Mouse (Mus musculus) megakaryocyte, embryonic 14.5 days (primary cell): ENCODE data around the gene Nrap. TPM values are rescaled to one million over a fixed set of nuclear protein-coding genes. Genes with fewer than 3 reads are reported as not detected.

Source experiments
- H3K27me3 ChIP-seq: replicated peaks from 2 replicates; pipeline ENCODE3; 2012; ENCODE audit warnings: inconsistent platforms
- H3K36me3 ChIP-seq: replicated peaks from 2 replicates; pipeline ENCODE3; 2012; ENCODE audit warnings: low read length, inconsistent platforms, mixed read lengths
- H3K4me1 ChIP-seq: 2 replicates; pipeline ENCODE4 v1.6.1; 2012; ENCODE audit warnings: inconsistent platforms
- H3K4me3 ChIP-seq: replicated peaks from 2 replicates; pipeline ENCODE3; 2012; ENCODE audit warnings: moderate library complexity, mild to moderate bottlenecking, inconsistent platforms
- H3K9me3 ChIP-seq: 2 replicates; pipeline ENCODE4 v1.6.1; 2012; ENCODE audit warnings: inconsistent platforms
- FLI1 ChIP-seq: IDR thresholded peaks from 2 replicates; pipeline ENCODE4 v1.6.1; 2012; ENCODE audit warnings: low read length, inconsistent platforms, mixed read lengths
- GATA1 ChIP-seq: IDR thresholded peaks from 3 replicates; pipeline ENCODE4 v1.6.1; 2012; ENCODE audit warnings: mixed read lengths, low read length, inconsistent platforms, borderline replicate concordance
- polyA plus RNA-seq: library from polyadenylated mRNA; stranded (reverse); fragments of >175 nt; gene quantifications from 2 replicates; pipeline ENCODE4 v1.2.3, GENCODE M21; 2012; ENCODE audit warnings: low replicate concordance; ENCODE audit not compliant: insufficient read depth

Gene Nrap
- polyA plus RNA-seq, 1 experiment: not detected

- TF ChIP-seq GATA1 (no peak), FLI1 (no peak)
- H3K4me1 ChIP-seq: peaks cover 77% of the 10 kb centered on the region
- no peaks in the 10 kb centered on the region for H3K9me3 ChIP-seq
- H3K27me3 ChIP-seq: no peaks in the 10 kb centered on the region
- peak overlapping the region; percentile 96 for H3K4me3 ChIP-seq
- peaks cover 27% of the 10 kb centered on the region for H3K36me3 ChIP-seq
Measured at GRCm38 (mm10) chr19:56397663-56398527, 8.1 kb upstream of the Nrap start.

GRCm38 (mm10) chr19:56396669-56397621 is 7.1 kb upstream of the Nrap start, which contains the start of gene Casp7:
Gene Casp7, plus strand, starts transcription at chr19:56397129.
- Histone ChIP-seq H3K36me3 (peaks cover 19% of the 10 kb centered on the region), H3K4me1 (peaks cover 86% of the 10 kb centered on the region), H3K4me3 (peak within 1 kb of the TSS; percentile 96), H3K9me3 (no peaks in the 10 kb centered on the region), H3K27me3 (no peaks in the 10 kb centered on the region)
- TF ChIP-seq FLI1: no peak; the same call in 1 of the 2 replicates
- no peak for TF ChIP-seq GATA1

GRCm38 (mm10) chr19:56396227-56396626 is 6.4 kb upstream of the Nrap start:
- H3K4me3 ChIP-seq: peak overlapping the region; percentile 96
- no peaks in the 10 kb centered on the region for H3K9me3 ChIP-seq
- peaks cover 13% of the 10 kb centered on the region for H3K36me3 ChIP-seq
- H3K27me3 ChIP-seq: no peaks in the 10 kb centered on the region
- peaks cover 93% of the 10 kb centered on the region for H3K4me1 ChIP-seq
- TF ChIP-seq GATA1 (no peak), FLI1 (no peak)

- Histone ChIP-seq H3K4me3 (peak overlapping the region; percentile 19), H3K27me3 (no peaks in the 10 kb centered on the region), H3K4me1 (peaks cover 93% of the 10 kb centered on the region), H3K9me3 (no peaks in the 10 kb centered on the region), H3K36me3 (peaks cover 7% of the 10 kb centered on the region)
- TF ChIP-seq GATA1: no peak
- TF ChIP-seq FLI1: no peak
Measured at GRCm38 (mm10) chr19:56395183-56395935, 5.5 kb upstream of the Nrap start.

GRCm38 (mm10) chr19:56393311-56393866 is 3.6 kb upstream of the Nrap start:
- no peak for TF ChIP-seq FLI1
- TF ChIP-seq GATA1: no peak
- no peaks in the 10 kb centered on the region for H3K27me3 ChIP-seq
- peak overlapping the region; percentile 28 for H3K4me3 ChIP-seq
- no peaks in the 10 kb centered on the region for H3K36me3 ChIP-seq
- H3K4me1 ChIP-seq: peaks cover 74% of the 10 kb centered on the region
- H3K9me3 ChIP-seq: no peaks in the 10 kb centered on the region

- Histone ChIP-seq H3K4me1 (peaks cover 72% of the 10 kb centered on the region), H3K4me3 (peak overlapping the region; percentile 80)
Measured at GRCm38 (mm10) chr19:56391307-56392046, 1.6 kb upstream of the Nrap start.

GRCm38 (mm10) chr19:56389176-56389575 is 661 bp downstream of the Nrap start:
- no peak for TF ChIP-seq GATA1
- TF ChIP-seq FLI1: no peak
- peaks cover 49% of the 10 kb centered on the region for H3K4me1 ChIP-seq
- no peaks in the 10 kb centered on the region for H3K9me3 ChIP-seq
- H3K27me3 ChIP-seq: no peaks in the 10 kb centered on the region
- no peaks in the 10 kb centered on the region for H3K36me3 ChIP-seq
- H3K4me3 ChIP-seq: no peak overlapping the region

More at GRCm38 (mm10) chr19:56391307-56392046, 1.6 kb upstream of the Nrap start:
- Histone ChIP-seq H3K36me3 (no peaks in the 10 kb centered on the region), H3K9me3 (no peaks in the 10 kb centered on the region), H3K27me3 (no peaks in the 10 kb centered on the region)
- TF ChIP-seq GATA1 (no peak), FLI1 (no peak)

- Histone ChIP-seq H3K4me3 (no peak overlapping the region), H3K36me3 (no peaks in the 10 kb centered on the region), H3K4me1 (peaks cover 35% of the 10 kb centered on the region), H3K9me3 (no peaks in the 10 kb centered on the region), H3K27me3 (no peaks in the 10 kb centered on the region)
- TF ChIP-seq FLI1 (no peak), GATA1 (no peak)
Measured at GRCm38 (mm10) chr19:56387726-56388302, 2.0 kb downstream of the Nrap start.
